Mouse (Mus musculus) inflammation-experienced regulatory T-cells (primary cell): Measurements from ENCODE around the gene Josd2. TPM values are rescaled to one million over a fixed set of nuclear protein-coding genes. Genes with fewer than 3 reads are reported as not detected.

Experiments
- polyA plus RNA-seq, 2 experiments: library from polyadenylated mRNA; unstranded; fragments of 100-300 nt; shearing (Covaris generic); gene quantifications; one replicate each; pipeline ENCODE4 v1.2.1; 2017

Gene Josd2
- 100 to 1,000 TPM in 1 of 2 experiments, 10 to 100 TPM in 1; 94.8 to 118 TPM for polyA plus RNA-seq

GRCm38 (mm10) chr7:44467811-44468411 is at the start of gene Josd2:
Gene Josd2, plus strand, starts transcription at chr7:44467980.

GRCm38 (mm10) chr7:44428968-44429521 is 38.7 kb upstream of the Josd2 start, which contains the start of gene Lrrc4b:
Gene Lrrc4b, plus strand, starts transcription at chr7:44429018.

DNA sequence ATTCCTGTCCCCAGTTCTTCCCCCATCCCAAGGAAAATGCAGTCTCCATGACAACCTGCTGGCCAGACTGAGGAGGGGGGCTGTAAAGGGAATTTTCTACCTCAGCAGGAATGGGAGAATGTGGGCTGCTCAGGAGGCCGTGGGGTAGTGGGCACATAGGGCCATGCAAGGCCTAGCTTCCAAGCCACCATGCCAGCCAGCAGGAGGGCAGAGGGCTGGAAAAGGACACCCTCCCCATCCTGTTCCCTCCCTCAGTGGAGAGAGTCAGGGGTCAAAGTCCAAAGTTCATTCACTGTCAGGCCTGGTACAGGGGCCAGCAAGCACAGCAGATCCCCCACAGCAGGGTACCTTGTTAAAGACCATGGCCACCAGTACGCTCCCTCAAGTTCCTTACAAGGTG is 2.7 kb upstream of the Josd2 start, which contains the start of gene Aspdh:
Gene Aspdh, plus strand, starts transcription at position 281 of the 400 bp plus-strand sequence.

DNA sequence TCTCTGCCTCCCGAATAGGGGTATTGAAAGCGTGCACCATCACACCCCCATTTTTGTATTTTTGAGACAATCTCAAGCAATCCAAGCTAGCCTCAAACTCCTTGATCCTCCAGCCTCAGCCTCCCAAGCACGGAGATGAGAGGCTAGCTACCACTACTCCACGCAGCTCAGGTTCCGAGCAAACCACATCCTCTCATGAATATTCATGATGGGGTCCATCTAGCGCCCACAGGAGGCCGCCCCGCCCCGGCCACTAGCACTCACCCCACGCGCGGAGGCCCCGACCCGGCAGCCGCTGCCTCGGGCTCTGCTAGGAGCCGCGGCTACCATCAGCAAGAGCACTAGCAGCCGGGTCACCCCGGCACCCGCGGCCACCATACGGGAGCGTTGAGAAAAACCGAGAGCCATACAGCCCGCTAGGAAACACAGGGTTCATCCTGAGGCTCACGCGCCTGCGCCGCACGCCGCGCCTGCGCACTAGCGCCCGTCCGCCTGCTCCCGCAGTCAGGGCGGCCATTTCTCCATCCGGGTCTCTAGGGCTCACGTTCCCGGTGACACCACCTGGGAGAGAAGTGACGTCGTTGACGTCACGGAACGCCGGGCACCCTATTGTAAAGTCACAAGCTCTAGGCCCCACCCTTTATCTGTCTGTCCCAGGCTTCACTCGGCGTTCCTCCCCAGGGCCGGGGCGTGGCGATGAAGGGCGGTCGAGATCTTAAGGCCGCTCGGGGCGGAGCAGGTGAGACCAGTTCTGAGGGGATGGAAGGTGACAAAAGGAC is 28.4 kb downstream of the Josd2 start, which contains the start of the genes Emc10 and Fam71e1:
Gene Emc10, minus strand, starts transcription at position 538 of the 779 bp plus-strand sequence.
Gene Fam71e1, plus strand, starts transcription at position 590 of the 779 bp plus-strand sequence.

Other genes starting within 250 kb of the Josd2 start
- under 1 TPM in 1 of 2 experiments, not detected in 1; 0.65 TPM for gene Klk1, start 242.6 kb upstream of the Josd2 start, polyA plus RNA-seq
- gene Gm36864, start 231.8 kb upstream of the Josd2 start, polyA plus RNA-seq: 1 to 10 TPM in 1 of 2 experiments, not detected in 1; 2.8 TPM
- 1 to 10 TPM; 1.5 to 4.0 TPM for gene 1700028J19Rik, start 221.3 kb upstream of the Josd2 start, polyA plus RNA-seq
- 100 to 1,000 TPM; 133 to 173 TPM for gene 2410002F23Rik, start 221.3 kb upstream of the Josd2 start, polyA plus RNA-seq
- gene Acp4, start 210.6 kb upstream of the Josd2 start, polyA plus RNA-seq: 1 to 10 TPM in 1 of 2 experiments, under 1 TPM in 1; 0.18 to 1.3 TPM
- gene Gm15517, start 206.5 kb upstream of the Josd2 start, polyA plus RNA-seq: not detected
- under 1 TPM; 0.31 to 0.95 TPM for gene Clec11a, start 161.1 kb upstream of the Josd2 start, polyA plus RNA-seq
- gene Shank1, start 157.7 kb upstream of the Josd2 start, polyA plus RNA-seq: under 1 TPM; 0.10 to 0.24 TPM
- gene Syt3, start 83.9 kb upstream of the Josd2 start, polyA plus RNA-seq: under 1 TPM; 0.23 to 0.55 TPM
- under 1 TPM; 0.47 to 0.69 TPM for gene 1700008O03Rik, start 82.2 kb upstream of the Josd2 start, polyA plus RNA-seq
- gene Lrrc4b, start 39.0 kb upstream of the Josd2 start, polyA plus RNA-seq: under 1 TPM; 0.18 to 0.64 TPM
- 1 to 10 TPM in 1 of 2 experiments, not detected in 1; 1.2 TPM for gene Aspdh, start 2.6 kb upstream of the Josd2 start, polyA plus RNA-seq
- gene Emc10, start 28.5 kb downstream of the Josd2 start, polyA plus RNA-seq: 100 to 1,000 TPM; 151 to 196 TPM
- 1 to 10 TPM; 3.0 to 7.2 TPM for gene Fam71e1, start 28.6 kb downstream of the Josd2 start, polyA plus RNA-seq
- gene Mybpc2, start 56.7 kb downstream of the Josd2 start, polyA plus RNA-seq: not detected
- 1 to 10 TPM; 2.6 to 6.3 TPM for gene Spib, start 64.1 kb downstream of the Josd2 start, polyA plus RNA-seq
- 10 to 100 TPM; 46.3 to 81.8 TPM for gene Pold1, start 80.9 kb downstream of the Josd2 start, polyA plus RNA-seq
- gene Nr1h2, start 86.0 kb downstream of the Josd2 start, polyA plus RNA-seq: 100 to 1,000 TPM; 132 to 172 TPM
- 1 to 10 TPM; 3.9 to 9.7 TPM for gene Napsa, start 104.4 kb downstream of the Josd2 start, polyA plus RNA-seq
- gene Kcnc3, start 122.7 kb downstream of the Josd2 start, polyA plus RNA-seq: under 1 TPM; 0.17 to 0.44 TPM
- gene Myh14, start 202.9 kb downstream of the Josd2 start, polyA plus RNA-seq: 1 to 10 TPM in 1 of 2 experiments, under 1 TPM in 1; 0.24 to 1.8 TPM
- not detected for gene Izumo2, start 240.8 kb downstream of the Josd2 start, polyA plus RNA-seq